Mouse (Mus musculus) heart, postnatal 36 days (tissue): ENCODE results near the gene Fnbp1. TPM values are rescaled to one million over a fixed set of nuclear protein-coding genes. Genes with fewer than 3 reads are reported as not detected.

Experiments used
- DNase-seq, 2 experiments: peaks; one replicate each; pipeline ENCODE4 v3.0.0; 2021 to 2022
- intact Hi-C: fragments of 180-260 bp; cut with DNase I; formaldehyde crosslinking; loops from one replicate; pipeline ENCODE4 v1.15.1; 2025
- total RNA-seq, 2 experiments: library from RNA; stranded (reverse); gene quantifications; 2 replicates each; pipeline ENCODE4 v1.2.3; 2021

Fnbp1 gene
- total RNA-seq, 2 experiments from 2014 or later = 51.7 to 57.9 TPM

DNA sequence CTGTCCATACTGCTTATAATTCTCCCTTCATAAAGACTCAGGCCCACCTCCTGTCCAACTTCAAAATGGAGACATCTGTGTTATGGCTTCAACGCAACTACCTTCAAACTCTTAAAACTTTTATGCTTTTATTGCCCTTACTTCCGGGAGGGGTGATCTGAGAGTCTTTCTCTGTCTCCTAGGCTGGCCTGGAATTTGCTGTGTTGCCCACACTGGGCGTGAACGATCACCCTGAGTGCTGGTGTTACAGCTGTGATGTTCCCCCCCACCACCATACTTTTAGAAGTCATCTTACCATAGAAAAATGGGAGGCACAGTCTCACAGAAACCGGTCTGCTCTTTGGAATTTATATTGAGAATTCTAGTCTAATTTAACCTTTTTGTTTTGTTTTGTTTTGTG is 64.2 kb downstream of the Fnbp1 start:
- DNase-seq = no peak
- intact Hi-C loops = no loop called here

DNA sequence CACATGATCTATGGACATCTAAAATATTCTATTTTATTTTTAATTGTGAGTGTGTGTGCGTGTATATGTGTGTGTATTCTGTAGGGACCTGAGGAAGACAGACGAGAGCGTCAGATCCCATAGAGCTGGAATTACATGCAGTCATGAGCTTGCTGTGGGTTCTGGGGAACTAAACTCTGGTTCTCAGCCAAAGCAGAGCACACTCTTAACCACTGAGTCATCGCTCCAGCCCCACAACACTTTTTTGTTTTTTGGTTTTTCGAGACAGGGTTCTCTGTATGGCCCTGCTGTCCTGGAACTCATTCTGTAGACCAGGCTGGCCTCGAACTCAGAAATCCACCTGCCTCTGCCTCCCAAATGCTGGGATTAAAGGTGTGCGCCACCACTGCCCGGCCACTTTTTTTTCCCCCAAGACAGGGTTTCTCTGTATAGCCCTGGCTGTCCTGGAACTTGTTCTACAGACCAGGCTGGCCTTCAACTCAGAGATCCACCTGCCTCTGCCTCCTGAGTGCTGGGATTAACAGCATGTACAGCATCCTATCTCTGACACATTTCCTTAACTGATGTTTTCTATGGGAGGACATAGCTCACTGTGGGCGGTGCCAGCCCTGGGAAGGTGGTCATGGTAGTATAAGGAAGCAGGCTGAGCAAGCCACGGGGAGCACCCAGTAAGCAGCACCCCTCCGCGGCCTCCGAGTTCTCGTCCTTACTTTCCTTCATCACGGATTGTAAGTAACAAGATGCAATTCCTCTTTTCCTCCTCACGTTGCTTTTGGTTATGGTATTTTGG is 65.3 kb downstream of the Fnbp1 start:
- DNase-seq = no peak
- intact Hi-C loops = no loop called here

DNA sequence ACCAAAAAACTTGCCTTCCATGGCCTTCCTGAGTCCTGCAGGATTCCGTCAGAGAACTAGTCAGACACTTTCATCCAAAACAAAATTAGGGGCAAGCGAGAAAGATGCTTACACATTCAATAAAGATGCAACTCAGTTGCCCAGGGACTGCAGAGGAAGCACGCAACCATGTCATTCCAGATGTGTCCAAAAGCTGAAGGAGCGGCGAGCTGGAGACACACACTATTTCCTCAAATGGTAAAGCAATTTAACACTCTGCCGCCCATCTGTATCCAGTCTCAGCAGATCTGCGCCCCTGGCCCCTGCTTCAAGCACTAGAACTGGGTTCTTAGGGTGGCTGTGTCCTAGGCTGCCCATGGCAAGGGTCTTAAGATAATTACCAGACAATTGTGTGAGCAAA is 66.0 kb downstream of the Fnbp1 start:
- intact Hi-C loops = no loop called here
- no peak for DNase-seq

DNA sequence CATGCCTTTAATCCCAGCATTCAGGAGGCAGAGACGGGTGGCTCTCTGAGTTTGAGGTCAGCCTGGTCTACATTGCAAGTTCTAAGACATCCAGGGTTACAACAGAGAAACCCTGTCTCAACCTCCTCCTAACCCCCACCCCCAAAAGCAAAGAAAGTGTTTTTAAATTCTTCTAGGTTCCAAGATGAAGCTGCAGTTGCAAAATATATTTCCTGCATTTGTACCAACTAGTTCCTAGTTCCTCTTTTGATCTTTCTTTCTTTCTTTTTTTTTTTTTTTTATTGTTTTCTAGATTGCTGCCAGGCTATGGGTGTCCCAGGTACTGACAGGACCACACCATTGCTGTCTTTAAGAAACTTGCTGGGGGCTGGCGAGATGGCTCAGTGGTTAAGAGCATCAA is 66.6 kb downstream of the Fnbp1 start:
- no peak for DNase-seq
- intact Hi-C loops = no loop called here

DNA sequence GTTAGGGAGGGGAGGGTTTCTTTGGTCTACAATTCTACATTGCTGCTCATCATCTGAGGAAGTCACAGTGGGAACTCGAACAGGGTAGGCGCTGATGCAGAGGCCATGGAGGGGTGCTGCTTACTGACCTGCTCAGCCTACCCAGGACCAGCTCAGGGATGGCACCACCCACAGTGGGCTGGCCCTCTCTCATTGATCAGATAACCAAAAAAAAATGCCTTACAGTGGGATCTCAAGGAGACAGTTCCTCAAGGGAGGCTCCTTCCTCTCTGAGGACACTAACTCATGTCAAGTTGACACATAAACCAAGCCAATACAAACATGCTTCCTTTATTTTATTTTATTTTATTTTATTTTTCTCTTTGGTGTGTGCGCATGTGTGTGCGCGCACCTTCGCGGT is 72.3 kb downstream of the Fnbp1 start:
- intact Hi-C loops = no loop called here
- DNase-seq = no peak

DNA sequence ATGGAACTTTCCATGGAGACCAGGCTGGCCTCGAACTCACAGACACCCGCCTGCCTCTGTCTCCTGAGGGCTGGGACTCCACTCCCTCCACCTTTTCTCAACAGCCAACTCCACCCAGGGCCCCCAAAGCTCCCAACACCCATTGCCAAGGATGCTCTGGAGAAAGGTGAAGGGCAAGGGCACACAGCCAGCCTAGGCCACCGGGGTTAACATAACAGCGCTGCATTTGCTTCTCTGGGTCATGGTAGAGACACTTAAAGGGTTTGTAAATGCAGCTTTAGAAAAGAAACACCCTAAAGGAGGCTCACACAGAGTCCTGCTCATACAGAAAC is 72.7 kb downstream of the Fnbp1 start:
- intact Hi-C loops = no loop called here
- DNase-seq = no peak

DNA sequence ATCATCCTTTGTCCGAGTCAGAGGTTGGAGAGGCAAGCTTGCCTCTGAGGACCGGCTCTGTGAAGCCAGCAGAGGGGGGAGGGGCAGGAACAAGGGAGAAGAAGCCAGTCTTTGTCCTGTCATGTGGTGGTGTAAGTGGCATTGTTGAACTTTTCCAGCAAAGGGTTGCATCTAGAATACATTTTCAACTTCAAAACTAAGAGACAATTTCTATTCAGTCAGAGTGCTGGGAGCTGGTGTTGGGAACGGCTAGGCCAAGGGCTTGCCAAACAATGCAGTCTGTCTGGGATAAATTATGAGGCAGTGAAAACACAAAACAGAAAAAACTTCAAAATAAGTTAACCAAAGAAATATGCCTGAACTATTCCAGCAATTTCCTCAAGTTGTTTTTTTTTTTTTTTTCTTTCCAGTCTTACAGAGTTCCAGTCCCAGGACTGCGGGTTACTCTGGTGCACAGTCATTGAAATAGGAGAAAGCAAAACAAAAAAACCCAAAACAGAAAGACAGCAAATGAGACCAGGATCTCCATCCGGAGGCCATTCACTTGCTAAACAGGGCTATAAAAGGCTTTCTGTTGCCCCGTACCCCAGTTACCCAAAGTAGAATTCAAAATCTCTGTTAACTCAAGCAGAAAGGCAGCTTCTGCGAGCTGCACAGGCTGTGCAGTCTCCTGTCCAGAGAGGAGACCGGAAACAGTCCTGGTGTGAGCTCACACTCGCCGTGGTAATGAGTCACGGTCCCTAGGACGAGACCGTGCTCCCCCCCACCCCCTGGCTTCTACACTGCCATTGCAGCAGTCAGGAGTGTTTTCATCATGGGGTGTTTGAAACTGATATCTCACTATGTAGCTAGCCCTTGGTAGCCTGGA is 73.3 kb downstream of the Fnbp1 start:
- peak in 1 of 2 experiments; percentile 35 for DNase-seq

DNA sequence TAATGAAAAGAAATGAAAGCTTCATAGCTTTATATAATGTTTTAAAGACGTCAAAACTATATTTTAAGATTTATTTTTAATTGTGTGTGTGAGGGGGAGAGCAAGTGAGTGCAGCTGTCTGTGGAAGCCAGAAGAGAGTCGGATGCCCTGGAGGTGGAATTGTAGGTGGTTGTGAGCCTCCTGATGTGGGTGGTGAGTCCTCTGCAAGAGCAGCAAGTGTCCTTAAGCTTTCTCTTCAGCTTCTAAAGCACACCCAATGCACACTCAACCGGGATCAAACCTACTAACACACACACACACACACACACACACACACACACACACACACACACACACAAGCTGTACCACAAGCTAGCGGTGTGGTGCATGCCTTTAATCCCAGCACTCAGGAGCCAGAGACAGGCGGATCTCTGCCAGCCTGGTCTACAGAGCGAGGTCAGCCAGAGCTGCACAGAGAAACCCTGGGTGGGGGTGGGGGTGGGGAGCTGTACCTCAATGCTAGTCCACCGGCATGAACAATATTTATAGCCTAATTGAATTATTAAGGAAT is 74.0 kb downstream of the Fnbp1 start:
- DNase-seq = no peak
- intact Hi-C loops = no loop called here

More for the DNA sequence above, 73.3 kb downstream of the Fnbp1 start:
- intact Hi-C loops = no loop called here

DNA sequence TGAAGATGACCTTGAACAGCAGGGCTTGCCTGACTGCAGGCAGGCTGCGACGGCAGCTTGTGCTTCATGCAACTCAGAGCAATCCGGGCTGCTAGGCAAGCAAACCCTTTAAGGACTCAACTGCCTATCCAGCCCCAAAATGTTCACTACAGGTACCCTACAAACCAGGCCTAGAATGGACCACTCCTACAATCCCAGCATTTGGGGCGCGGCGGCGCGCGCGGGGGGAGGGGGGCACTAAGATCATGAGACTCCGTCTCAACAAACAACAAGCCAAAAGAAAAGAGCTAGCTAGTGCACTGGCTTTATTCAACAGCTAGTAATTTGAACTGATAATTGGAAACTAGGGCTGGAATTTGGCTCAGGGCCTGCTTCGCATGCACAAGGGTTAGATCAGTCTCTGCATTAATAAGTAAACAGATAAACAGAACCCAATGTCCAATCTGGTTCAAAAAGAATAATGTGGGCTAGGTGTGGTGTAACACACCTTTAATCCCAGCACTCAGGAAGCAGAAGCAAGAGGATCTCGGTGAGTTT is 74.7 kb downstream of the Fnbp1 start:
- intact Hi-C loops = no loop called here
- no peak for DNase-seq

DNA sequence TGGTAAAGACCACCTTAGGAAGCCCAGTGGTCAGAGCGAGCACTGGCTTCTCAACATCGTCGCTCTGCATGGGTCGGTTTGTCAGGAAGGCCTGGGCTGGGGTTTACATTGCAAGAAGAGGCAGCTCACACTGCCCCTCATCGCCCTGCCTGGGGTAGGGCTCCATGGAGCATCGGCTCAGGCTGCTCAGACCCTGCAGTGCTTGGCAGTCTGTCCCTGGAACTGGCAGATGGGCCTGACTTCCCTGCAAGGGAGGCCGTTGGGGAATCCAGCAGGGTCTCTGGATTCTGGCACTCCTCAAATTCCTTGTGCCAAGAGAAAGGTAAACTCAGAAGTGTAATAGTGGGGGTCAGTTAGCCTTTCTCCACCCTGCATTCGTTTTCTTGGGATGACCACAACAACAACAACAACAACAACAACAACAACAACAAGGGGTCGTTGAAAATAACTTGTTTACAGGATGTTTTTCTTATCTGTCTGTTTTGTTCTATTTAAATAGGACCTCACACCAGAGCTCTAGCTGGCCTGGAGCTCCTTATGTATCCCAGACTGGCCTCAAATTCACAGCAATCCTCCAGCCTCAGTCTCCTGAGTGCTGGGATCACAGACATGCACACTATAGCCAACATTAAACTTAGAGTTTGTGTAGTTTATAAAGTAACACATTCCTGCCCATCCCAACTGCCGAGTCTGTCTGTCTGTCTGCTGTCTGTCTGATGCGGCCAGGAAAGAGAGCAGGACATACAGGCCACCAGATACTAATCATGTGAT is 75.6 kb downstream of the Fnbp1 start:
- intact Hi-C loops = no loop called here
- no peak for DNase-seq

DNA sequence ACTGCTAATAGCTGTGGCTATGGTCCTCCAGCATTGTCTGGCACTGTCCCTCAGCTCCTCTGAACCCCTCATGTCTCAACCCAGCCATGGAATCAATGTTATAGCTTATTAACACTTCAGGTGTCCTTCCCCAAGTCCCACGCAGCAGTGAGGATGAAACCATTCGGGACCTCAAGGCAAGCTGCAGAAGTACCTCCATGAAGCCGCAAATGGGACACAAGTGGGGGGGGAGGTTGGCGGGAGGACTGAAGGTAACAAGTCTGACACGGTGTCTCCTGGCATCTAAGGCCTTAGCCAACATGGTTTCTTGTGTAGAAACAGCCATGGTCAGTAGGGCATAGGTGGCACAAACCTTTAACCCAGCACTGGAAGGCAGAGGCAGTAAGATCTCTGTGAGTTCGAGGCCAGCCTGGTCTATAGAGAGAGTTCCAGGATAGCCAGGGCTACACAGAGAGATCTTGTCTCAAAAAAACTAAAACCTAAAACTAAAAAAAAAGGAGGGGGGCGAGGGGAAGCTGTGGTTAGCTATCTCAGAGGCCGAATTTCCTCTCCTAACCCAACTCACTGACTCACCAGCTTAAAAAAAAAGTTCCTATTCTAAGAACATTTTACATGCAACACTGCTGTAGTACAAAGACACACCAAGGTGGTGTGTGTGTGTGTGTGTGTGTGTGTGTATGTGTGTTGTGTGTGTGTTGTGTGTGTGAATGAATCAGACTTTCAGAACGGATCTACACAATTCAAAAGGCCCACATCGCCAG is 79.8 kb downstream of the Fnbp1 start:
- no peak for DNase-seq

DNA sequence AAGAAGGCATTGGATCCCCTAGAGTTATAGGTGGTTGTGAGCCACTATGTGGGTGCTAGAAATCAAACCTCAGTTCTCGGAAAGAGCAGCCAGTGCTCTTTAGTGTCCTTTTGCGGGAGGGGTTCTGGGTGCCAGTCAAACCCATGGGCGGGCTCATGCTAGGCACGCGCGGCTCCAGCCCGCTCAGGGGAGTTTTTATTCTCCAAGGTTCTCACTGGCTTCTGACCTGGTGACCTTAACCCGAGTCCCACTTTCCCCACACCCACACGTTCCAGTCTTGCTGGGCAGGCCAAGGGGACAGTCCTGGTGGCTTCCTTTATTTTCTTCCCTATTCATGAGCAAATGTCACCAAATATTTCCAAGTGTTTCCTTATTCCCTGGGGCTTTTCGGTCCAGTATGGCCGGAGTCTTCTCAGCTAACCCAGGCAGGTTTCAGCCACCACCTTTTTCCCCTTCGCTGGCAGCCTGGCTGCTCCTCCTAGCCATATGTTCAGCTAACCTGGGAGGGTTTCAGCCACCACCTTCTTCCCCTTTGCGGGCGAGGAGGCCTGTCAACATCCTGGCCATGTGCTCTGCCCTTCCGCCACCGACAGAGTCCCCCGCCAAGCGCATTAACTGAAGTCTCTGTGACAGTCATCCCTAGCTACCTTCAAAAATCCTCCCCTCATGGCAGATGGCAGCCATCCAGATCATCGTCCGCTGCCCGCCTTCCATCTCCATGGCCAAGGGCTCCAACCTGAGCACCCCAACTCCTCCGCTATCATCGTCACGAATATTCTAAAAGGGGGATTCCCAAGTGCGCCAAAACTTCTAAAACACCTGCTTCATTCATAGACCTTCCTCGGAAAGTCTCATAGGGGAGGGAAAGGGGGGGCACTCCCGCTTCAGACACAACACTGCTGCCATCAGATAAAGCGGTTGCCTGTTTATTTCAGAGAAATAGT is 80.7 kb downstream of the Fnbp1 start:
- DNase-seq = no peak
- intact Hi-C loops = no loop called here

More for the DNA sequence above, 79.8 kb downstream of the Fnbp1 start:
- intact Hi-C loops = no loop called here

DNA sequence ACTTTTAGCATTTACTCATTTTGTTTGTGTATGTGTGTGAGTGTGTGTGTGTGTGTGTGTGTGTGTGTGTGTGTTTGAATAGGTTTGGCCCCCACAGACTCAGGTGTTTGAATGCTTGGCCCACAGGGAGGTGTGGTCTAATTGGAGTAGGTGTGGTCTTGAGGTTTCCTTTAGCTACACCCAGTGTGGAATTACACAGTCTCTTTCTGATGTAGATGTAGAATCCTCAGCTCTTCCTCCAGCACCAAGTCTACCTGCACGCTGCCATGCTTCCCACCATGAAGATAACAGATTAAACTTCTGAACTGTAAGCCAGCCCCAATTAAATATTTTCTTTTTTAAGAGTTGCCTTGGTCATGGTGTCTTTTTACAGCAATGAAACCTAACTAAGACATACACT is 81.5 kb downstream of the Fnbp1 start:
- DNase-seq = no peak
- intact Hi-C loops = no loop called here

DNA sequence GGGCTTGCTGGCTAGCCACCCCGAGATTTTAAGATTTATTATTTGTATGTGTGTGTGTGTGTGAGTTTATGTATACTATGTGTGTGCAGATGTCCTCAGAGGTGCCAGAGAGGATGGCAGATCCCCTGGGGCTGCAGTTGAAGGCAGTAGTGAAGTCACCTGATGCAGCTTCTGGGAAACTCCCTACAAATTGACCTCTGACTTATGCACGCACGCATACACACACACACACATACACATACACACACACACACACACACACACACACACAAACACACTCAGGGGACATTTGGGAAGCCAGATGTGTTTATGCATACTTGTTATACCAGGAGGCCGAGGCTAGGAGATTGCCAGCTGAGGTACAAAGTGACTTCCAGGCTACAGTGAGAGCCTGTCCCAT is 83.4 kb downstream of the Fnbp1 start:
- no peak for DNase-seq
- intact Hi-C loops = no loop called here

DNA sequence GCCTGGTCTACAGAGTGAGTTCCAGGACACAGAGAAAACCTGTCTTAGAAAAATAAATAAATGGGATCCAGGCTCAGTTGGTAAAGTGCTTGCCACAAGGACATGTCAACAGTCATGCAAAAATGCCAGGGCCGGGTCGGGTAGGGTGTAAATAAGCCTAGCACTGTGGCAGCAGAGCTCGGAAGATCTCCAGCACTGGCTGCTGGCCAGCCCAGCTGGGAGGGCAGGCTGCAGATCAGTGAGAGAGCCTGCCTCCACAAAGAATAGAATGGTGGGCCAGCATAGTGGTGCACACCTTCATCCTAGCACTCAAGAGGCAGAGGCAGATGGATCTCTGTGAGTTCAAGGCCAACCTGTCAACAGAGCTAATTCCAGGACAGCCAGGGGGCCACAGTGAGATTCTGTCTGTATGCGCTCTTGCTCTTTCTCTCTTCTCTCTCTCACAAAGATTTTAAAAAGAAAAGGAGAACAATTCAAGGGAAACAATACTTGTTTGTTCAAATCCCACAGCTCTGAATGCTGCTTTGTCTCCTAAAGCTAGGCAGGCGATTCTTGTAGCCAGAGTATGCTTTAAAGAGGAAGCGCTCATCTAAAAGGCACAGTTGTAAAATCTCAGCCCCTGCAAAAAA is 84.1 kb downstream of the Fnbp1 start:
- intact Hi-C loops = no loop called here

DNA sequence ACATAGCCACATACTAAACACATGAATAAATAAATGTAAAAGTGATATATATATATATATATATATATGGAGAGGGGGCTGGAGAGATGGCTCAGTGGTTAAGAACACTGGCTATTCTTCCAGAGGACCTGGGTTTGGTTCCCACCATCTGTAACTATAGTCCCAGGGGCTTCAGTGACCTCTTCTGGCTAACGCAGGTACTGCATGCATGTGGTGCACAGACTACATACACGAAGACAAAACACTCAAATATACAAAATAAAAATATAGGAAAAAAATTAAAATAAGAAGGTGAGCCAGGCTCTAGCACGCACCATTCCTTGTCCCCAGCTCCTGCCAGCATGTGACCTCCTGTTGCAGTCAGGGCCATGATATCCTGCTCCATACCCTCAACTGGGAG is 85.7 kb downstream of the Fnbp1 start:
- no peak for DNase-seq
- intact Hi-C loops = no loop called here

More for the DNA sequence above, 84.1 kb downstream of the Fnbp1 start:
- DNase-seq = no peak

DNA sequence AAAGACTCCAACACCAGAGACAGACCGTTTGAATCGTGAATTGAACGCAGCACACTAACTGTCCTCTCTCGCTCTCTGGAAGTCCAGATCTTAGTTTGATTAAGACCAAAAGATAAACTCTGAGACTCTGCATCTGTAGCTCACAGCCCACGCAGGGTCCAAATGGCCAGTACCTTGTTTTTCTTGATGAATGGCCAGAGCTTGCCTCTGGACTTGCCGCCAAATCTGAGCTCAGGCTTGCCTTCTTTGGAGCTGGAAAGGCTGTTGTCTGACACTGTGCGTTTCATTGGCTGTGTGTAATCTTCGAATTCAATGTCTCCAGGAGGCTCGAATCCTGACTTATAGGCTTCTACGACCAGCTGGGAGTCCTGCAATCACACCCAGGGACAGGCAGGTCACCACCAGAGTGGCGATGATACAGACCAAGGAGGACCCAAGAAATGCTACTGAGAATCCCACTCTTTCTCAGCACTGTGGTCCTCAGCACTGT is 87.9 kb downstream of the Fnbp1 start:
- intact Hi-C loops = no loop called here
- peak in 1 of 2 experiments; percentile 28 for DNase-seq

DNA sequence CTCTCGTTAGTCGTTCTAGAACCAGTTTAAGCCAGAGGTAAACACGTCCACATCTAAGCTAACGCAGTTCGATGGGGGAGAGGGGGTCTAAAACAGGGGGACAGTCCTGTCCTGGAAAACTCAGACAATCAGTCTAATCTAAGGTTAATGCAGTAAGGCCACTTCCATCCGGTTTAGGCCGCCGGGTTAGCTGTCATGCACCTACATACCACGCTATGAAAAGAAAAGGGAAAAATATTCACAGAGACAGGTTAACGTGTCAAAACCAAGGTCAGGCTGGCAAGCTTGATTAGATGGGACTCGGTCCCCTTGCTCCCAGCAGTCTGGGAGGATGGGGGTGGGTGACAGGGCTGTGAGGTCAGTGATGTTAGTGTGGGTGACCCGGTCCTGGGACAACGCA is 88.4 kb downstream of the Fnbp1 start:
- DNase-seq = no peak
- intact Hi-C loops = no loop called here
